Mouse (Mus musculus) hindbrain, embryonic 12.5 days (tissue): ENCODE measurements around the gene Arhgap44. TPM values are rescaled to one million over a fixed set of nuclear protein-coding genes. Genes with fewer than 3 reads are reported as not detected.

Source experiments
- ATAC-seq: fragments of 200-750 bp; cut with Nextera tagmentation; 2 replicates; pipeline ENCODE4 v1.8.0; 2017; ENCODE audit warnings: moderate TSS enrichment; ENCODE audit not compliant: low FRiP score
- H3K27ac ChIP-seq: fragments of 300-500 bp; sonication (generic); 2 replicates; pipeline ENCODE4 v1.5.1; 2016; ENCODE audit warnings: mild to moderate bottlenecking
- H3K27me3 ChIP-seq: fragments of 300-500 bp; sonication (generic); 2 replicates; pipeline ENCODE4 v1.6.1; 2016; ENCODE audit warnings: mild to moderate bottlenecking
- H3K36me3 ChIP-seq: fragments of 300-500 bp; sonication (generic); 2 replicates; pipeline ENCODE4 v1.6.1; 2016; ENCODE audit warnings: mild to moderate bottlenecking
- H3K4me1 ChIP-seq: fragments of 300-500 bp; sonication (generic); 2 replicates; pipeline ENCODE4 v1.6.1; 2016
- H3K4me2 ChIP-seq: fragments of 300-500 bp; sonication (generic); replicated peaks from 2 replicates; pipeline ENCODE4 v1.6.1; 2016; ENCODE audit warnings: mild to moderate bottlenecking
- H3K4me3 ChIP-seq: fragments of 300-500 bp; sonication (generic); 2 replicates; pipeline ENCODE4 v1.5.1; 2016; ENCODE audit warnings: mild to moderate bottlenecking
- H3K9ac ChIP-seq: fragments of 300-500 bp; sonication (generic); 2 replicates; pipeline ENCODE4 v1.6.1; 2016; ENCODE audit warnings: mild to moderate bottlenecking, moderate library complexity
- H3K9me3 ChIP-seq: fragments of 300-500 bp; sonication (generic); replicated peaks from 2 replicates; pipeline ENCODE4 v1.6.1; 2016; ENCODE audit warnings: mild to moderate bottlenecking
- WGBS: fragments of 180-500 bp; shearing (Covaris S2); methylation state at CpG from one replicate; pipeline ENCODE4 v1.1.7; 2016; 5-methylcytosine and 5-hydroxymethylcytosine counted together
- microRNA-seq: library from miRNA; unstranded; fragments of <30 nt; microRNA quantifications from one replicate; pipeline ENCODE4, GENCODE M21; 2017
- polyA plus RNA-seq: library from polyadenylated mRNA; unstranded; fragments of >200 nt; fragmentation: Nextera tagmentation; extraction: Ambion mirVana; gene quantifications from 2 replicates; pipeline ENCODE4 v1.2.1, GENCODE M21; 2016

The Arhgap44 gene
- polyA plus RNA-seq, 1 experiment from 2014 or later = 7.3 TPM

- no peak for ATAC-seq
- no peak overlapping the region for H3K27ac ChIP-seq
- 80% methylated on average over 3 of the region's 3 CpGs for WGBS
- H3K9ac ChIP-seq = no peak overlapping the region
- H3K27me3 ChIP-seq = peaks cover 31% of the 10 kb centered on the region; the same call in 1 of the 2 replicates
- H3K36me3 ChIP-seq = no peaks in the 10 kb centered on the region
- H3K4me3 ChIP-seq = no peak overlapping the region
- peaks cover 4% of the 10 kb centered on the region for H3K4me1 ChIP-seq
- no peak overlapping the region for H3K4me2 ChIP-seq
- H3K9me3 ChIP-seq = no peaks in the 10 kb centered on the region
These were observed 191.2 kb downstream of the Arhgap44 start for GRCm38 (mm10) chr11:64971471-64971988.

- H3K27me3 ChIP-seq = peaks cover 28% of the 10 kb centered on the region; the same call in 1 of the 2 replicates
- 0 out of 2 replicates have a peak overlapping the region, but pooled peaks have one; percentile 2 for H3K9ac ChIP-seq
- no peak for ATAC-seq
These were observed 193.8 kb downstream of the Arhgap44 start for GRCm38 (mm10) chr11:64968939-64969342.

GRCm38 (mm10) chr11:64968507-64968906 is 194.3 kb downstream of the Arhgap44 start:
- H3K4me1 ChIP-seq = peaks cover 4% of the 10 kb centered on the region
- no peak overlapping the region for H3K4me2 ChIP-seq
- no peak overlapping the region for H3K4me3 ChIP-seq
- ATAC-seq = peak; percentile 89
- H3K9ac ChIP-seq = no peak overlapping the region
- H3K27me3 ChIP-seq = peaks cover 24% of the 10 kb centered on the region; the same call in 1 of the 2 replicates
- WGBS = 13% methylated on average over 3 of the region's 3 CpGs
- no peaks in the 10 kb centered on the region for H3K36me3 ChIP-seq
- no peak overlapping the region for H3K27ac ChIP-seq
- H3K9me3 ChIP-seq = no peaks in the 10 kb centered on the region

More at GRCm38 (mm10) chr11:64968939-64969342, 193.8 kb downstream of the Arhgap44 start:
- Histone ChIP-seq H3K4me3 (no peak overlapping the region), H3K4me1 (peaks cover 4% of the 10 kb centered on the region), H3K36me3 (no peaks in the 10 kb centered on the region), H3K27ac (no peak overlapping the region), H3K4me2 (no peak overlapping the region), H3K9me3 (no peaks in the 10 kb centered on the region)
- WGBS = 62% methylated on average over 4 of the region's 4 CpGs

DNA sequence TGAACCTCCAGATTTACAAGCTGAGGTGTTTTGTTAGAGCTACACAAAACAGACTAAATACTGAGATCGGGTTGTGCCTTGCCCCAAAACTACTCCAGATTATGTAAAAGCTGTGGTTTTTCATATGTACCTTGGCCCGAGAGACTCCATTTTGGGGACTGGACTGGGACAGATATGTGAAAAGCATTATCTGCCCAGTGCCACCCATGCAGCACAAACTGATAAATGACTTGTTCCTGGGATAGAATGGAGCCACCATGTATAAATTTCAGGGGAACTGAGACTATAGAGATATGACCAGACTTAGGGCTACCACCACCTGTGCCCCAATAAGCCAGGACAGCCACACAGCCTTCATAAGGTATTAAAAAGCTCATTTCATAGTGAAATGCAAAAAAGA is 200.1 kb downstream of the Arhgap44 start:
- no peaks in the 10 kb centered on the region for H3K36me3 ChIP-seq
- peaks cover 3% of the 10 kb centered on the region; the same call in 1 of the 2 replicates for H3K27me3 ChIP-seq
- H3K4me2 ChIP-seq = no peak overlapping the region
- H3K9ac ChIP-seq = no peak overlapping the region
- no peak for ATAC-seq
- WGBS = 93% methylated on average over 2 of the region's 2 CpGs
- H3K9me3 ChIP-seq = no peaks in the 10 kb centered on the region
- no peak overlapping the region for H3K27ac ChIP-seq
- peaks cover 3% of the 10 kb centered on the region for H3K4me1 ChIP-seq
- H3K4me3 ChIP-seq = no peak overlapping the region

DNA sequence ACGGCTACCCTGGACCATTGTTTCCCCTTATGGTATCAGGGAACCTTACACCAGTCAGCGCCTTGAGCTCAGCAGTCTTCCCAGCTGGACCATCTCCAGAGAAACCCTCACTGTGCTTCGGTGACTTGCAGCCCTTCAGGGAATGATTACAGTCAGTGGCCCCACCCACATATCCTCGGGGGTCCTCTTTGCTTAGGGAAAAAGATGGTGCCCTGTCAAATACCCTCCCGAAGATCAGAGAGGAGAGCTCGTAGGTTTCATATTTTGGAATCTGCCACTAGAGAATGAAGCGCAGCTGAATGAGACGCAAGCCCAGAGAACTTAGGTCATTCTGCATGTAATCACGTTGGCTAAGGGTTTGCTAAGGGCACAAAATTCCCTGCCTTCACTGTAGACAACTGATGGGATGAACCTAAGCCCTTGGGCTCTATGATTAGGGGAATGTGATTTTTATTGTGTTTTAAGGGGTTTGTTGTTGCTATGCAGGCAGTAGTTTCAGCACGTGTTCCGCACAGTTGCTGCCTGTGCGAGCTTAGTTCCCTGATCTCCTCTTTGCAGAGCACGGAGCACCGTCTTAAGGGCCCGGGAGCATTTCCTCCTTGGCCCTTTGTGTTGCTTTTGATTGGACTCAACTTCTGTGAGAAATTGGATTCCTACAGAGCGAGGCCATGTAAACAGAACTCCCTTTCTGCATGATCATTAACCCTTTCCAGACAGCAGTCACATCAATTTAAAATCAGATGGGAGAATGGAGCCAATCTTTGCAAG is 205.6 kb downstream of the Arhgap44 start:
- no peaks in the 10 kb centered on the region for H3K36me3 ChIP-seq
- H3K9ac ChIP-seq = no peak overlapping the region
- H3K27ac ChIP-seq = no peak overlapping the region
- no peaks in the 10 kb centered on the region for H3K27me3 ChIP-seq
- H3K4me1 ChIP-seq = peaks cover 14% of the 10 kb centered on the region
- ATAC-seq = no peak
- peak overlapping the region; percentile 44 for H3K4me2 ChIP-seq
- no peak overlapping the region for H3K4me3 ChIP-seq
- WGBS = 16% methylated on average over 16 of the region's 16 CpGs
- no peaks in the 10 kb centered on the region for H3K9me3 ChIP-seq

Small RNA genes lying within 50 kb of the gene (microRNA-seq; reads per million reads assigned to microRNA genes)
- gene Gm25991 = not detected

Other genes starting within 250 kb of the Arhgap44 start
- 34.0 and 34.8 TPM in 2 replicates for gene Elac2, start 183.9 kb downstream of the Arhgap44 start, polyA plus RNA-seq
- gene 1700086D15Rik, start 3.1 kb downstream of the Arhgap44 start, polyA plus RNA-seq = 0.29 TPM in 1 of 2 replicates, not detected in the other
- gene Myocd, start 107.0 kb upstream of the Arhgap44 start, polyA plus RNA-seq = 0.50 and 0.89 TPM in 2 replicates